Mouse (Mus musculus) lung, adult 2 months (tissue): ENCODE results near the gene Mbnl1.

Experiments
- CTCF ChIP-seq: fragments of 200-500 bp; IDR thresholded peaks from 2 replicates; pipeline ENCODE4 v1.5.1; 2011; ENCODE audit warnings: mild to moderate bottlenecking, low read length, control low read depth; ENCODE audit not compliant: insufficient read depth
- POLR2A ChIP-seq: fragments of 200-500 bp; IDR thresholded peaks from 2 replicates; pipeline ENCODE4 v1.6.1; 2011; ENCODE audit warnings: low read depth, mild to moderate bottlenecking, control low read depth, low read length, borderline replicate concordance; ENCODE audit errors: extremely low read depth

DNA sequence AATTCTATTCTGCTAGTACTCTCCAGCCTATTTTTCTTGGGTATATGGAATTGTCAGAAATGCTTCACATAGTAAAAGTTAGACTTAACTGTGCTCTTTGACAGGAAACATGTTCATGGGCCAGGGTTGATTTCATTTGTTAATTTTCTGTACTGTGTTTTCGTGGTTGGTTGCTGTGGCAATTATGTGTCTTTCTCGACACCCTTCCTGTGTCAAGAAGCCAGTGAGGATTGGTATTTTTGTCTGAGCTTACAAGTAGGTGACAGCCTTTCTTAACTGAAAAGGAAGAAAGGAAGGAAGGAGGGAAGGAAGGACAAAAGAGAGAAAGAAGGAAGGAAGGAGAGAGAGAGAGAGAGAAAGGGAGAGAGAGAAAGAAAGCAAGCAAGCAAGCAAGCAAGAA is 103.3 kb downstream of the Mbnl1 start:
- TF ChIP-seq POLR2A (no peak), CTCF (no peak)
